Mouse (Mus musculus) CH12.LX (cell line): ENCODE data around the gene Dnaja1. TPM values are rescaled to one million over a fixed set of nuclear protein-coding genes. Genes with fewer than 3 reads are reported as not detected.

Experiments
- DNase-seq: peaks from one replicate; pipeline ENCODE4 v3.0.0-alpha.2; 2013; ENCODE audit errors: extremely low read depth
- H3K27ac ChIP-seq: 2 replicates; pipeline ENCODE4 v1.5.1; 2012; ENCODE audit warnings: low read depth, mild to moderate bottlenecking, control low read depth, moderate library complexity; ENCODE audit not compliant: insufficient read depth
- H3K27me3 ChIP-seq: replicated peaks from 2 replicates; pipeline ENCODE3; 2012; ENCODE audit warnings: inconsistent platforms
- H3K36me3 ChIP-seq, 2 experiments: replicated peaks in 1 of 2; 2 replicates each; pipeline versions ENCODE3 to v1.6.1; 2012; ENCODE audit warnings: inconsistent platforms in 1 of 2, low read length in 1 of 2, mild to moderate bottlenecking in 1 of 2, mixed read lengths in 1 of 2, moderate library complexity in 1 of 2; ENCODE audit not compliant: control insufficient read depth in 1 of 2, insufficient read depth in 1 of 2
- H3K4me1 ChIP-seq, 2 experiments: 2 replicates each; pipeline ENCODE4 v1.6.1; 2012; ENCODE audit warnings: inconsistent platforms in 1 of 2, moderate library complexity in 1 of 2; ENCODE audit not compliant: insufficient read depth in 2 of 2, control insufficient read depth in 1 of 2
- H3K4me2 ChIP-seq: 2 replicates; pipeline ENCODE4 v1.6.1; 2012; ENCODE audit warnings: low read depth, mild to moderate bottlenecking, control low read depth; ENCODE audit not compliant: poor library complexity, insufficient read depth, severe bottlenecking
- H3K4me3 ChIP-seq, 3 experiments: fragments of 150-350 bp in 1 of 3; sonication (generic) in 1 of 3; replicated peaks in 1 of 3; 2 replicates each; pipeline versions ENCODE3 to v1.5.1; 2011 to 2012; ENCODE audit warnings: low read depth in 2 of 3, low read length in 2 of 3, mild to moderate bottlenecking in 2 of 3, moderate library complexity in 2 of 3, control low read depth in 1 of 3, improper control_type of control experiment in 1 of 3, inconsistent platforms in 1 of 3, mixed read lengths in 1 of 3; ENCODE audit not compliant: poor library complexity in 1 of 3
- H3K79me2 ChIP-seq: replicated peaks from 2 replicates; pipeline ENCODE4 v1.6.1; 2012; ENCODE audit warnings: mild to moderate bottlenecking, moderate library complexity; ENCODE audit not compliant: control insufficient read depth, poor library complexity, insufficient read depth, severe bottlenecking; ENCODE audit errors: extremely low read depth
- H3K9ac ChIP-seq: 2 replicates; pipeline ENCODE4 v1.6.1; 2012; ENCODE audit warnings: low read depth, mild to moderate bottlenecking, control low read depth, moderate library complexity; ENCODE audit not compliant: insufficient read depth
- H3K9me3 ChIP-seq: replicated peaks from 2 replicates; pipeline ENCODE3; 2012; ENCODE audit warnings: low read length, inconsistent platforms, mixed read lengths
- BHLHE40 ChIP-seq: IDR thresholded peaks from 2 replicates; pipeline ENCODE4 v1.6.1; 2011; ENCODE audit warnings: mild to moderate bottlenecking, low read depth, low read length, improper control_type of control experiment
- CHD2 ChIP-seq: IDR thresholded peaks from 2 replicates; pipeline ENCODE4 v1.6.1; 2011; ENCODE audit warnings: low read length, improper control_type of control experiment
- HCFC1 ChIP-seq: IDR thresholded peaks from 2 replicates; pipeline ENCODE4 v1.6.1; 2012; ENCODE audit warnings: low read depth, mild to moderate bottlenecking, inconsistent platforms, low read length, improper control_type of control experiment
- JUND ChIP-seq: conservative IDR thresholded peaks from 2 replicates; pipeline ENCODE4 v1.6.1; 2011; ENCODE audit warnings: low read depth, low read length, improper control_type of control experiment
- KAT2A ChIP-seq: IDR thresholded peaks from 2 replicates; pipeline ENCODE4 v1.6.1; 2012; ENCODE audit warnings: low read length, improper control_type of control experiment, inconsistent platforms; ENCODE audit not compliant: insufficient replicate concordance
- MAFK ChIP-seq: IDR thresholded peaks from 2 replicates; pipeline ENCODE4 v1.6.1; 2011; ENCODE audit warnings: low read length, improper control_type of control experiment; ENCODE audit not compliant: insufficient replicate concordance
- MAX ChIP-seq: IDR thresholded peaks from 2 replicates; pipeline ENCODE4 v1.6.1; 2011; ENCODE audit warnings: low read length, improper control_type of control experiment
- MAZ ChIP-seq: IDR thresholded peaks from 2 replicates; pipeline ENCODE4 v1.6.1; 2012; ENCODE audit warnings: low read depth, mild to moderate bottlenecking, inconsistent platforms, low read length, improper control_type of control experiment, moderate library complexity
- MEF2A ChIP-seq: IDR thresholded peaks from 2 replicates; pipeline ENCODE4 v1.6.1; 2014; ENCODE audit warnings: low read depth, mild to moderate bottlenecking, inconsistent platforms, low read length, improper control_type of control experiment, borderline replicate concordance
- MYC ChIP-seq: IDR thresholded peaks from 2 replicates; pipeline ENCODE4 v1.6.1; 2011; ENCODE audit warnings: low read depth, mild to moderate bottlenecking, improper control_type of control experiment, low read length
- NRF1 ChIP-seq: IDR thresholded peaks from 2 replicates; pipeline ENCODE4 v1.6.1; 2014; ENCODE audit warnings: low read depth, mild to moderate bottlenecking, inconsistent platforms, low read length, improper control_type of control experiment, moderate library complexity
- POLR2A ChIP-seq: IDR thresholded peaks from 2 replicates; pipeline ENCODE4 v1.6.1; 2011; ENCODE audit warnings: low read depth, mild to moderate bottlenecking, improper control_type of control experiment, low read length
- POLR2AphosphoS2 ChIP-seq: IDR thresholded peaks from 2 replicates; pipeline ENCODE4 v1.6.1; 2011; ENCODE audit warnings: low read depth, low read length, improper control_type of control experiment
- TBP ChIP-seq: conservative IDR thresholded peaks from 2 replicates; pipeline ENCODE4 v1.6.1; 2011; ENCODE audit warnings: low read depth, low read length, improper control_type of control experiment
- TCF12 ChIP-seq: IDR thresholded peaks from 2 replicates; pipeline ENCODE4 v1.6.1; 2014; ENCODE audit warnings: low read depth, mild to moderate bottlenecking, inconsistent platforms, low read length, improper control_type of control experiment
- ZC3H11A ChIP-seq: IDR thresholded peaks from 2 replicates; pipeline ENCODE4 v1.6.1; 2012; ENCODE audit warnings: low read depth, mild to moderate bottlenecking, inconsistent platforms, low read length, improper control_type of control experiment
- ZMIZ1 ChIP-seq: IDR thresholded peaks from 2 replicates; pipeline ENCODE4 v1.6.1; 2012; ENCODE audit warnings: low read depth, mild to moderate bottlenecking, inconsistent platforms, low read length, improper control_type of control experiment
- ZNF384 ChIP-seq: IDR thresholded peaks from 2 replicates; pipeline ENCODE4 v1.6.1; 2012; ENCODE audit warnings: low read depth, low read length, improper control_type of control experiment, inconsistent platforms
- dilution Hi-C: fragments of 300-500 bp; cut with MboI; formaldehyde crosslinking; loops from 2 replicates; pipeline ENCODE4 v1.14.3; 2020; ENCODE audit warnings: low sequenced_read_pairs; ENCODE audit not compliant: extremely low pct_unique_long_range_greater_than_20kb, extremely low pct_ligation_motif_present
- in situ Hi-C: fragments of 300-500 bp; cut with MboI; formaldehyde crosslinking; loops from 3 replicates; pipeline ENCODE4 v1.14.3; 2019; ENCODE audit warnings: low sequenced_read_pairs, low pct_ligation_motif_present, low pct_unique_long_range_greater_than_20kb, mixed read lengths
- polyA plus RNA-seq: library from polyadenylated mRNA; unstranded; fragments of >175 nt; gene quantifications from 2 replicates; pipeline ENCODE4 v1.2.1, GENCODE M21; 2012; ENCODE audit warnings: low read depth; ENCODE audit not compliant: insufficient read length
- total RNA-seq, 2 experiments: library from RNA; depleted of rRNA; stranded (reverse); fragments of 300-350 nt in 1 of 2; fragments of >200 nt in 1 of 2; gene quantifications; 2 replicates each; pipeline ENCODE4 v1.2.3; 2012 to 2014

The Dnaja1 gene
- total and polyA plus RNA-seq, 3 experiments: 67.9 to 485 (median 117) TPM

GRCm38 (mm10) chr4:40774279-40775259 is 52.6 kb downstream of the Dnaja1 start (continued):
- TF ChIP-seq ZNF384 (peak; percentile 85), TBP (no peak), MYC (peak; percentile 88), NRF1 (no peak), MAX (peak; percentile 84), JUND (no peak), CHD2 (0 out of 2 replicates have a peak, but pooled peaks have one; percentile 46), TCF12 (peak; percentile 43; the same call in 1 of the 2 replicates), HCFC1 (no peak), ZMIZ1 (no peak), KAT2A (no peak), MAZ (0 out of 2 replicates have a peak, but pooled peaks have one; percentile 11), ZC3H11A (peak; percentile 94)

GRCm38 (mm10) chr4:40776416-40776815 is 54.5 kb downstream of the Dnaja1 start:
- no peak overlapping the region for H3K9ac ChIP-seq
- H3K4me2 ChIP-seq: no peak overlapping the region
- peaks cover 18 to 61% of the 10 kb centered on the region in 2 experiments for H3K4me1 ChIP-seq
- no peak overlapping the region for H3K4me3 ChIP-seq
- DNase-seq: peak; percentile 77
- TF ChIP-seq POLR2AphosphoS2: no peak
- TF ChIP-seq BHLHE40: peak; percentile 12; the same call in 1 of the 2 replicates
- dilution Hi-C loops (no loop called here), in situ Hi-C loops (no loop called here)
- H3K79me2 ChIP-seq: no peaks in the 10 kb centered on the region
- H3K27ac ChIP-seq: no peak overlapping the region
- no peaks in the 10 kb centered on the region for H3K36me3 ChIP-seq
- H3K9me3 ChIP-seq: peaks cover 2% of the 10 kb centered on the region
- H3K27me3 ChIP-seq: no peaks in the 10 kb centered on the region

GRCm38 (mm10) chr4:40777116-40777515 is 55.2 kb downstream of the Dnaja1 start:
- Histone ChIP-seq H3K79me2 (no peaks in the 10 kb centered on the region), H3K36me3 (no peaks in the 10 kb centered on the region), H3K9ac (no peak overlapping the region), H3K4me3 (no peak overlapping the region), H3K27ac (no peak overlapping the region), H3K27me3 (no peaks in the 10 kb centered on the region), H3K9me3 (peaks cover 2% of the 10 kb centered on the region), H3K4me2 (no peak overlapping the region), H3K4me1 (peaks cover 22 to 67% of the 10 kb centered on the region in 2 experiments)
- TF ChIP-seq MAFK (no peak), MEF2A (no peak), POLR2AphosphoS2 (no peak), BHLHE40 (no peak), POLR2A (no peak)
- in situ Hi-C loops (no loop called here), dilution Hi-C loops (no loop called here)
- no peak for DNase-seq
